Mouse (Mus musculus) induced T-regulatory cell, adult 2 months (primary cell): Measurements from ENCODE around the gene Otud3.
"Not testable (repeated sequence)": the region's sequence is repeated elsewhere in the genome, so short reads cannot be mapped to it uniquely, and the experiment has no call there.

Source experiments
- DNase-seq: peaks from one replicate; pipeline ENCODE4 v3.0.0-alpha.2; 2012; ENCODE audit warnings: low read depth

The Otud3 gene

DNA sequence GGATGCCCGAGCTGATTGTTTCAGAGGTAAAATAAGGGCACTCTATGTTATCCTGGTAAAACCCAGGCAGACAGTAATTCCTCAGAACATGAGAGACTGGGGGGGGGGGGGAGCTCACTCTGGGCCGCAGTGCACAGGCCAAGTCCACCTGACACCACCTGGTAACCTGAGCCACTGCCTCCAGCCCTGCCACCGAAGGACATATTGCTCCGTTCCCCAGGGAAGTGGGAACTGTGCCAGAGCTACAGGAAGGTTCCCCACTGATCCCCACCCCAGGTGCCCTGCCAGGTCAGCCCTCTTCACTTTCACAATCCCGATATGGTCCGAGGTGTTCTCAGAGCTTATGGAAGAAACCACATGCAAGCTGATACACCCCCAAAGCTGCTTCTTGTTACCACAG, 21.1 kb downstream of the Otud3 start:
- no peak for DNase-seq

DNA sequence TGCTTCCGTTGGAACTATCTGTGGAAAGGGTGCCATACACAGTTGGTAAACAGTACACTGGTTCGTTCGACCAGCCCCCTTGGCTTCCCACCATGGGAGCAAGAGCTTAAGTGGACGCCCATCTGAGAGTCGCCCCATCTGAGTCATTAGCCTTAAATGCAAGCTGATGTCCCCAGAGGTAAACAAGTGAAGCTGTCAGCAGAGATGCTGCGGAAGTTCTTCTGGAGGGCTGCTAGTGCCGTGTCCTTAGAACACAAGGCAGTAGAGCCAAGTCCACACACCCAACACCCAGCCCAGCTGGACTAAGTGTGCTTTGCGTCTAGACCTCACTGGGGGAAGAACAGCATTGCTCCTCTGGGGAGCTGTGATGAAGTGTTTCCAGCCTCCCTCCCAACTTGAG, 24.1 kb downstream of the Otud3 start:
- no peak for DNase-seq

DNA sequence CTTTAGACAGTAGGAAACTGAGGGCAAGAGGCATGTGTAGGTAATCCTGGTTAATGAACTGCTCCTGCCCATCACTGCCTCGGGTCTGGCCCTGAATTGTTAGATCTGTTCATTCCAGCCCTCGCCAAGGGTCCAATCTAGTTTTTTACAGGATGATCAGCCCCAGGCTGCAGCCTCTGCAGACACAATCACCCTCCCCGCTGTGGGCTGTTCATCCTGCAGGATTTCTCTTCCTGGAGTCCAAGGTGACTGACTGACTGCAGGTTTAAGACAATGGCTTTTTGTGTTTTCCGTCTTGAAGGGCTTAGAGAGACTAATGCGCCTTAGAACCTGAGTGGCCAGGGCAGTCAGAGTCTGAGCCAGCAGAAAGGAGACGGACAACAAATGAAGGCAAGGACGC, 24.6 kb downstream of the Otud3 start:
- DNase-seq, result no peak

DNA sequence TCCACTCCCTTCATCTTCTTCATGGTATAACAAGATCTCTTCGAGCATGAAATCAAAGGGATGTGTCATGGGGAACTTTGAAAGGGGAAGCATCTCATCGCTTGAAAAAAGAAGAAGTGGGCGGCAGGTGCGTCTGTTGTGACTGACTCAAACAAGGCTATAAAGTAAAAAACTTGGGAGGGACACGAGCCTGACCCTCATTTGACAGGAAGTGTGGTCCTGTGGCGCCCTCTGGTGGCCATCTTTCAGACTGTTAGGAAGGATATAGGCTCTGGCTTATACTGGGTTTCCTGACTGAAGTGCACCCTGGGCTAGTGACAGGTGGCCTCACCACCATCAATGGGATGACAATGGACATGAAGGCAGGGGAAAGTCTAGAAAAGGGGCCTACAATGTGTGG, 29.5 kb downstream of the Otud3 start:
- peak; percentile 82 for DNase-seq

DNA sequence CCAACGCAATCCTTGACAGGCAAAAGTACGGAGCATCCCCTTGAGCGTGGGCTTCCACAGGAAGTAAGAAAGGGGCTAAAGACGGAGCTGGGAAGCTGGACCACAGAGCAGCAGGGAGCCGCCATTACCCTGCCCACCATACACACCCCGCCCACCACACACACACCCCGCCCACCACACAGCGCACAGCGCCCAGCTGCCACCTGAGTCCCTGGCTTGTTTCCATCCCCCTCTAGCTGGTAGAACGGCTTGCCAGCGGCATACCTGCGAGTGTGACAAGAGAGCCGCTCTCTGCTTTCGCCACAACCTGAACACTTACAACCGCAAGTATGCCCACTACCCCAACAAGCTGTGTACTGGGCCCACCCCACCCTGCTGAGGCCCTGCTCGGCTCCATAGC, 31.6 kb downstream of the Otud3 start:
- no peak for DNase-seq

DNA sequence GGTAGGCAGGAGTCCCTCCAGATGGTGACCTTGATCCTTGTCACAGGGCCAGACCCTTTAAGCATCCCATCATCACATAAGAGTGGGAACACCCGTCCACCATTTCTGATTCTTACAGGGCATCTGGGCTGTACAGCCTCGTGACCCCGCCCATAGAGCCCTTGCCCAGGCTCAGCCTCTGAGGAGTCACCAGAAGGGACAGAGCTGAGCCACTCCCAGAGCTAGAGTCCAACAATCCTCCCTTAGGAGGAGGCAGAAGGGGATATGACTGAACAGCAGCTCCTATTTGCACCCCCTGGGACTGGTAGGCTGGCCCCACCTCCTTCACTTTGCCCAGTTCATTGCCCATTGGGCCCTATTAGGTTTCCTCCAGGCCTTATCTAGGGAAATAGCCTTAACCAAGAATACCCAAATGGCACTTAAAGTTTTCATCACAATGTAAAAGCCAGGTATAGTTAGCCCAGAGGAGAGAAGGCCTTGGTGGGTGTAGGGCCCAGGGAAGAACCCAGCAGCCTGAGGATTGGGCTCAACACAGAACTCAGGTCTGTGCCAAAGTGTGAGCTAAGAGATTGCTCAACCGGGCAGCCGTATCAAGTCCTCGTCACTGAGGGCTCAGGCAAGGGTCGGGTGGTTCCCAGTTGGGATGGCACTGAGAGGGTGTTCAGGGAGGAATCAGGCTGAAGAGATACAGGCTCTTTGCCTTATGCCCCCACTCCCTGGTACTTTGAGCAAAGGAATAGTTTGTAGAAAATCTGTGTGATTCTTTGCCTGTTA, 32.7 kb downstream of the Otud3 start:
- DNase-seq, result no peak

DNA sequence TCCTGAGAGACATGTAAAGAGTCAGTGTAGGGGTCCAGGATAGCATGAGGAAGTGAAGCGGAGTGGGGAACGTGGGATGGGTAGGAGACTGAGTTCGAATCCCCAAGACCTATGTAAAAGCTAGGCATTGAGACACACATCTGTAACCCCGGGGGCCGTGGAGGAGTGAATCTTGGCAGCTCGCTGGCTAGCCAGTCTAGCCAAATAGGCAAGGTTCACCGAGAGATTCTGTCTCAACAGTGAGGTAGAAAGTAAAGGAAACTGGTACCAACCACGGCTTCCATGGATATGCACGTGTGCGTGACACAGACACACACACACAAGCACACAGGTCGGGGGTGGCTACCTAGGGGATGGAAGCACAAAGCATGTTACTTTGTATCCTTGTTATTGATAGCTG, 33.9 kb downstream of the Otud3 start:
- DNase-seq, result no peak

DNA sequence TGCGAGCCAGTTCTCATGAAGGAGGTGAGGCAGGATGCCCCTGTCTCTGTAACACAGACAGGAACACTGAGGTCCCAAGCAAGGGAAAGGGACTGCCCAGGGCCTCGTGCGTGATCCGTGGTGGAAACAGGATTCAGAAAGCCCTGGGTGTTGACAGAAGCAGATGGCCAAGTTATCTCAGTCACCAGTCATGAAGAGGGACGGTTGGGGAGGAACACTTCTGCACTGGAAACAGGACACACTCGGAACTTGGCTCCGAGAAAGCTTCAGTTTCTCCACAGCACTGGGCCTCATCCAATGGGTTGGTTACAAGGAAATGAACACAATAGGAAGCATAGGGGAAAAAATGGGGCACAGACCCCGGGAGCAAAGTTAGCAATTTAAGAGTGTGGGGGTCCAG, 35.0 kb downstream of the Otud3 start:
- DNase-seq, result no peak

DNA sequence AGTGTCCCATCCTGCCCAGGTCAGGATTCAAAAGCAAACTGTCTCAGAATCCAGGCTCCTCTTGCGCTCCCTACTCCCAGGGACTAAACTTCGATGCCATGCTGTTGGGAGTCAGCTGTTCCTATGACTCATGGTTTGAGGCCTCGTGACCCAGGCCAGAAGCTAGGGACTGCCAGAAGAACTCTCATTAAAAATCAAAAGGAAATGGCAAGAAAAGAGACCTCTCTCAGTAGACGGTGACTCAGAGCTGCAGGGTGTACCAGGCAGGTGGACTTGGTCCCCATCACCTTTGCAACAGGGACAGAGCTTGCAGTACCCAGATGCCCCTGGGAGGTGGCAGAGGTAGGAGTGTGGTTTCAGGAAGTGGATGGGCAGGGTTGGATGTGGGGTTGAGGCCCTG, 36.0 kb downstream of the Otud3 start, which contains the start of gene Pla2g2e:
Gene Pla2g2e, plus strand, starts transcription at position 212 of the 400 bp plus-strand sequence.
- DNase-seq, result no peak

DNA sequence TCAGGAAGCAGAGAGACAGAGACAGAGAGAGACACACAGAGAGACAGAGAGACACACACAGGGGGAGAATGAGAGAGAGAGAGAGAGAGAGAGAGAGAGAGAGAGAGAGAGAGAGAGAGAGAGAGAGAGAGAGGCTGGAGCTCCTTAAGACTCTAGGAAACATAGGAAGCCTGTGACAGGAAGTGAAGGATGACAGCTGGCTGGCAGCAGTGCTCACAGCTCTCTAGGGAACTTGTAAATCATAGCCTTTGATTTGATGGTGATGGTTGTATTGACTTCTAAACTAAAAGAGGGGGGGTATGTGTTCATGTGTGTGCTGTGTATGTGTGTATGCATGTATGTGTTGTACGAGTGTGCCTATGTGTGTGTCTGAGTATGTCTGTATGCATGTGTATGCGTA, 37.8 kb downstream of the Otud3 start:
- DNase-seq, result no peak

DNA sequence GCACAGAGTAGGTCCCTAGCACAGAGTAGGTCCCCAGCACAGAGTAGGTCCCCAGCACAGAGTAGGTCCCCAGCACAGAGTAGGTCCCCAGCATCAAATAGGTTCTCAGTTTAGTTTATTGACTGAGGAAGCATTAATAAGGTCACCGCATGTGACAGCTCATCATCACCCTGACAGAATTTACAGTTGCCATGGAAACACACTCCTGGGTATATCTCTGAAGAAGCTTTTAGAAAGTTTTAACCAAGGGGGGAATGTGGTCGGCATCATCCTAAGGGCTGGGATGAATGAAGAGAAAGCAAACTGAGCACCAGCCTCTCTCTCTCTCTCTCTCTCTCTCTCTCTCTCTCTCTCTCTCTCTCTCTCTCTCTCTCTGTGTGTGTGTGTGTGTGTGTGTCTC, 38.5 kb downstream of the Otud3 start:
- not testable (repeated sequence) for DNase-seq

DNA sequence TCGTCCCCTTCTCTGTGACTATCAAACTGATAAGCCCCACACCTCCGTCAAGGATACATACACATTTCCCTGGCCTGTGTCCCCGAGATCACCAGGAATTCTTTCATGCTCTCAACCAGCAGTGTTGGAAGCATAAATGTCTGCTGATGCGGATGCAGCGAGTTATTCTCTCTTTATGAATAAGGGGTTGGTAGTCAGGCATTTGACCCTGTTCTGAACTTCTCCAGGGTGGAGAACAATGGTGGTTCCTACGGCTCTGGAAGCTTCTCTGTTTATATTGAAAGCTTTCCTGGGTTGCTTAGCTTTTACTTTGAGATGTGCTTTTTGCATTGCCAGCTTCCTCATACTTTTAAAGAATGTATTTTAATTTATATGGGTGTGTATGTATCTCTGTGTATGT, 39.9 kb downstream of the Otud3 start, which contains the start of gene Gm13030:
Gene Gm13030, minus strand, starts transcription at position 101 of the 400 bp plus-strand sequence.
- DNase-seq, result no peak

DNA sequence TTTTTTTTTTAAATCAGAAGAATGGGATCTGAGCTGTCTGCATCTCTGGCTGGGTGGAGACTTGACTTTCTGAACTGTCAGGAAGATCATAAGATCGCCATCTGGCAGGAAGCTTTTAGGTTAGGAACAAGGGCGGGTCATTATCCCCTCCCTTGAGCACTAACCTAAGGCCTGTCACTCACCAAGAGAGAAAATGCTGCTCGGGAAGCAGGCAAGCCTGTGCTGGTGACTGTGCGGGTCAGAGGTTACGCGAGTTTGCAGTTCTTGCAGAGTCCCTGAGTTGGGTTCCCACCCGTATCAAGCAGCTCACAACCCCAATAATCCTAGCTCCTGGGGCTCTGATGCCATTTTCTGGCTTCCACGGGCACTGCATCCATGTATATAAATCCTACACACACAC, 45.1 kb downstream of the Otud3 start:
- DNase-seq, result no peak

DNA sequence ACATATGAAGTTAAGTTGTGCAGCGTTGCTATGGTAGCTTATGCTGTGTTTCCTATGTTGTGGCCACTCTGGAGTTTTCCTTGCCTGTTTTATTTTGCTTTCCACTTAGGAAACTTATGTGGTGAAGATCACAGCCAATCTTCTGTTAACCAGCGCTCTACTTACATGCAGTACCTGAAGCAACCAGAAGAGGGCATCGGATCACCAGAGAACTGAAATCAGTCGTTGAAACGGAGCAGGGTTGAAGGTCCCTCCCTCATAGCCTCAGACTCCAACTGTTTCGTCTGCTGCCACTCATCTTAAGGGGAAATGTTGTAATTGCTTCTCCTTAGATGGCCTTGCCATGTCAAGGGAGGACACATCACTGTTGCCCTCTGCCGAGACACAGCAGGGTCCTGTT, 47.3 kb downstream of the Otud3 start:
- peak; percentile 83 for DNase-seq

DNA sequence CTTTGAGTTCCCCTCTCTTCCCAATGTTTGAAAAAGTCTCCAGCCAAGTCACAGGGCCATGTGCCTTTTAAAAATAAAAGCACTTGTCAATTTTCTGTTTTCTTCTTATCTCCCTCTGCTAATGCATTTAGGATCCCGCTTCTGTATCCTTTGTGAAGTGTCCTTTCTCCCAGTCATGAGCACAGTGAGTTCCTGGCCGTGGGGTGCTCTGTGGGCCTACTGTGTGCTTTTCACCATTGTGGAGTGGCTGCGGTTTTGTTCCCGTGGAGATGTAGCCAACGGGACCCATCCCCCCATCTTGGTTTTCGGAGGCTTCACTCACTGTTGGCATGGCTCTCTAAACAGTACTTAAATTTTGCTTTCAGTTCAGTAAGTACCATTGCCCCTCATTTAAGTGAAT, 47.8 kb downstream of the Otud3 start:
- no peak for DNase-seq

DNA sequence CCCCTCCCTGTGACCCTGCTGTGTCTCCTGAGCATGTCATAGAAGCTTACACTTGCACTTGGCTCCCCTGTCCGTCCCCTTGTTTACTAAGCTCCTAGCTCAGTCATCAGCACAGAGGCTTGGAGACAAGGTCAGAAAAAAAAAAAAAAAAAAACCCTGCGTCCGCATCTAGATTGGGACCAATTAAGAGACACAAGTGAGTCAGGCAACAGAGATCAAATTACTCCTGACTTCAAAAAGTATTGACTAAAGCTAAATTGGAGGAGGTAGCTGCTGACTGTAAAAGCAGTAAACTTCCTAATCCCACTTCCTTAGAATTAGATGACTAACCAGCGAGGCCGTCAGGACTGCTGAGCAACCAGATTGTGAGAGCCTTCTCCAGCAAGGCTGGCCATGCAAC, 48.7 kb downstream of the Otud3 start:
- DNase-seq, result no peak

DNA sequence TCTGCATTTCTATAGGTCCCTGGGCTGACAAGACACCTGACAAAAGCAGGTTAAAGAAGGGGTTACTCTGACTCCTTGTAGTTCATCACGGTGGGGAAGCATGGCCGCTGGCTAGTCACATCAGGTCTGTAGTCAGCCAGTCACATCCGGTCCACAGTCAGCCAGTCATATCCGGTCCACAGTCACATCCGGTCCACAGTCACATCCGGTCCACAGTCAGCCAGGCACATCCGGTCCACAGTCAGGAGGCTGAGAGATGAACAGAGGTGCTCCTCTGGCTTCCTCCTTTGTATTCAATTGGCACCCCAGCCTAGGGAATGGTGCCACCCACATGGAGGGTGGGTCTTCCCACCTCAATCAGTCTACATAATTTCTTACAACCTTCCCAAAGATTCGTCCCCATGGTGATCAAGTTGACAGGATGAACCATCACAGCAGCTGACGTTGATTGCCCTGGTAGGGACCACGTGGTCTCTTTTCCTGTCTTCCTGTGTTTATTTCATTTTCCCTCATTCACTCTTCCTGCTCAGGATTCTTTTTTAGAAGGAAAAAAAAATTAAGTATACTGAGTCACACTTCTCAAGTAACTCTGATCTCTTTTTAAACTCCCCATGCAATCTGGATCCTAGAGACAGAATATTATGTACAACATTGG, 50.3 kb downstream of the Otud3 start, which contains the start of gene Pla2g5:
Gene Pla2g5, minus strand, starts transcription at position 139 of the 655 bp plus-strand sequence.
- peak; percentile 25 for DNase-seq

DNA sequence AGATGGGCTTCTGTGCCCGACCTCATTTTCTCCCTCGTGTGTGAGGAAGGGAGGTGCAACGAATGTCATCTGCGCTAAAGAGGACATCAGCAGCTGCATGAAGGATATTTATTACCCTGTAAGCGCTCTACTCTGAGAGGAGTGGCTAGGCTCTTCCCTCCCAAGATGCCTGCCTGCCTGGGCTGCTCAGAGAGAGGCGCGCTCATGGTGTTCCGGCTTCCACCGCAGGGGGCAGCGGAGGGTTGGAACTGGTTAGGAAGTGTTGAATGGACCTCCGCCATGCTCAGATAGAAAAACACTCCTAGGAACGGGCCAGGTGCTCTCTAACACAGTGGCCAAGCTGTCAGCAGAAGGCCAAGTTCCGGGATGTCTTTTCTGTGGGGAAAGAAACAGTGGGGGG, 54.0 kb downstream of the Otud3 start:
- peak; percentile 59 for DNase-seq

DNA sequence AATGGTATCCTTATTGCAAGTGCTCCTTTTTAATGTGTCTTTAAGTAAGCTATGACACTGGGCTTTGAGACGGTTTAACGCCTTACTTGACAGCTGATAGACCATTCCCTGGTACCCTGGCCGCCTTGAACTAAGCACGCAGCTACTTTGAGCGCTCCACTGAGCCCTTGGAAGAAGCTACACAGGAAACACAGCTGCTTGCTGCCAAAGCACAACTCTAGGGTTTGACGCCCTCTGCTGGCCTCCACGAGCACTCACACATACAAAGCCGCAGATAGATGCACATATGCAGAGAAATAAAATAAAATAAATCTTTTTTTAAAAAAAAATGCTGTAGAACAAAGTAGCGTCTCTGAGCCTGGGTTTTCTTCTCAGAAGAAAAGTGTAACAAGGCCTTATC, 54.5 kb downstream of the Otud3 start:
- DNase-seq, result peak; percentile 54

DNA sequence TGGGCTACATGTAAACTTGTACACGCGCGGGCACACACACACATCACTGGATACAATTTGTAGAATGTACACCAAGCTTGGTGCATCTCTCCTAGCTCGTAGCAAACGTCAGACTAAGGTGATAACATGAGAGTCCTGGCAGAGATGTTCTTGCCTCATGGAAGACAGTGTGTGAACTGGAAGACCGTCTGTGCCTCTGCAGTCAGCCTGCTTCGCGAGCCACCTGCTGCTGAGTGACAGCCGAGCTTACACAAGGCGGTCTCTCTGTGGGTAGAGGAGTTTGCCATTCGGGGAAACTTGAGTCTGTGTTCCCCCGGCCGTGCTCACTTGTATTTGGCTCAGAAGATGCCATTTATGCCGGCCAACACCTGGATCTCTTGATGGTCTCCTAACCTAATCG, 55.3 kb downstream of the Otud3 start:
- no peak for DNase-seq

DNA sequence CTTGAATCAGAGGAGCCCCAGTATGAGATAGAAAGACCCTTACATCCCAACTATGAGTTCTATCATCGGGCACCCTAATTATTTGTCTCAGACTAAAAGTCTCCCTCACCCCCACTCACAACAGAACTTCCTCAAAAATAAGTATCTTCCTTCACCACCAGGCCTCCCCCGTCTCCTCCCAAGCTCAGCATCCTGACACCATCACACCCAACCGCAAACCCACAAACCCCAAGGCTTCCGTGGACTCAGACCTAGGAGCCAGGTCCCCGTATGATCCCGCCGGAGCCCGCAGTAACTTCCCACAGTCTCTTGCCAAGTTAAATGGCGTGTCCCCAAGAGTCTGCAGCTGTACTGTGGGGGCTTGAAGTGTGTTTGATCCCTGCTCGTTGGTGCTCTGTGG, 56.2 kb downstream of the Otud3 start:
- DNase-seq, result no peak

DNA sequence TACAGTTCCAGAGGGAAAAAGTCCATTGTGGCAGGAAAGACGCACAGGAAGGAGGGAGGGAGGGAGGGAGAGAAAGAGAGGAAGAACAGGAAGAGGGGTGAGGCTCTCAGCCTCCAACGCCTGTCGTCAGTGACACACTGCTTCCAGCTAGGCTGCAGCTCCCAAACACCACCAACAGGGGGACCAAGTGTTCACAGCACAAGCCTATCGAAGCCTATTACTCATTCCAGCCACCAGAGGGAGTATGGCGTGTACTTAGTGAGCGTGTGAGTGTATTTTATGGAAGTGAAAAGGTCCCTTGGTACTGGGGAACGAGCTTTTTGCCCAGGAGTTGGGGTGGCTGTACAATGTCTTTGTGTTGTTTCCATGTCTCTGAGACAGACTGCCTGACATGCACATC, 57.3 kb downstream of the Otud3 start:
- peak; percentile 86 for DNase-seq

DNA sequence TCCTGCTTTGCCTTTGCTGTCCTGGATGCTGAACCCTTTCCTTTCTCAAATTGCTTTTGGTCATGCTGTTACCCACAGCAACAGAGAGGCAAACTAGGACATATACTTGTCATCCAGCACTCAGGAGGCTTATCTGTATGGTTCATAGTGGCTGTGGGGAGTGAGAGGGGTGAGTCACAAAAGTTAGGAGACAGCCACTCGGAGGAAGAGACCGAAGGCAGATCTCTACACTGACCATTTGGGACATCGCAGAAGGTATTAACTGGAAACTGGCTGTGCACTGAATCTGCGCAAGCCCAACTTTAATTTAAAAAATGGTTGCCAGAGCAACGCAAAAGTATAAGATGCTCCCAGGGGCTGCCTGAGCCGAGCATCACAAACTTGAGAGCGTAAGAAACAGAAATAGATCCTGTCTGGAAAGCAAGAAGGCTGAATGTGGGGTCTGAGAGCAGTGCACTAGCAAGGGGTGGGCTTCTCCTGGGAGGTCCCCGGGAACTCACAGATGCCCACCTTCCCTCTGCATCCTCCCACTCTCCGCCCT, 58.6 kb downstream of the Otud3 start:
- no peak for DNase-seq
